Mouse (Mus musculus): Measurements from ENCODE around the gene Hspa12b. TPM values are rescaled to one million over a fixed set of nuclear protein-coding genes. Genes with fewer than 3 reads are reported as not detected.

The Hspa12b gene
- polyA plus RNA-seq, 1 experiment from 2014 or later = 6.3 TPM

Other genes with a start within 250 kb of the Hspa12b start
- gene 4930402H24Rik, start 220.9 kb upstream of the Hspa12b start, polyA plus RNA-seq (2014; fragmentation: Nextera tagmentation; extraction: Ambion mirVana) = 56.3 and 64.4 TPM in 2 replicates
- 6.8 and 8.7 TPM in 2 replicates for gene Atrn, start 220.8 kb upstream of the Hspa12b start, polyA plus RNA-seq (2014; fragmentation: Nextera tagmentation; extraction: Ambion mirVana)
- gene Gfra4, start 84.2 kb upstream of the Hspa12b start, polyA plus RNA-seq (2014; fragmentation: Nextera tagmentation; extraction: Ambion mirVana) = 2.7 and 3.2 TPM in 2 replicates
- gene Adam33, start 63.5 kb upstream of the Hspa12b start, polyA plus RNA-seq (2014; fragmentation: Nextera tagmentation; extraction: Ambion mirVana) = 8.2 and 10.3 TPM in 2 replicates
- 0.54 and 0.63 TPM in 2 replicates for gene Siglec1, start 40.5 kb upstream of the Hspa12b start, polyA plus RNA-seq (2014; fragmentation: Nextera tagmentation; extraction: Ambion mirVana)
- gene Gm11037, start 6.2 kb downstream of the Hspa12b start, polyA plus RNA-seq (2014; fragmentation: Nextera tagmentation; extraction: Ambion mirVana) = not detected in 2 replicates
- gene 1700037H04Rik, start 32.8 kb downstream of the Hspa12b start, polyA plus RNA-seq (2014; fragmentation: Nextera tagmentation; extraction: Ambion mirVana) = 71.0 and 80.3 TPM in 2 replicates
- 6.2 and 7.0 TPM in 2 replicates for gene Cenpb, start 52.8 kb downstream of the Hspa12b start, polyA plus RNA-seq (2014; fragmentation: Nextera tagmentation; extraction: Ambion mirVana)
- gene Cdc25b, start 59.7 kb downstream of the Hspa12b start, polyA plus RNA-seq (2014; fragmentation: Nextera tagmentation; extraction: Ambion mirVana) = 33.1 and 38.9 TPM in 2 replicates
- gene Spef1, start 60.0 kb downstream of the Hspa12b start, polyA plus RNA-seq (2014; fragmentation: Nextera tagmentation; extraction: Ambion mirVana) = 2.0 and 2.4 TPM in 2 replicates
- 39.7 and 44.3 TPM in 2 replicates for gene Ap5s1, start 79.8 kb downstream of the Hspa12b start, polyA plus RNA-seq (2014; fragmentation: Nextera tagmentation; extraction: Ambion mirVana)
- gene Mavs, start 106.8 kb downstream of the Hspa12b start, polyA plus RNA-seq (2014; fragmentation: Nextera tagmentation; extraction: Ambion mirVana) = 20.0 and 20.9 TPM in 2 replicates
- gene Pank2, start 135.2 kb downstream of the Hspa12b start, polyA plus RNA-seq (2014; fragmentation: Nextera tagmentation; extraction: Ambion mirVana) = 27.4 and 32.9 TPM in 2 replicates
- gene Rnf24, start 225.6 kb downstream of the Hspa12b start, polyA plus RNA-seq (2014; fragmentation: Nextera tagmentation; extraction: Ambion mirVana) = 2.0 and 2.6 TPM in 2 replicates

Data from heart, embryonic 14.5 days (tissue).